Mouse (Mus musculus): ENCODE measurements around the gene Mavs. TPM values are rescaled to one million over a fixed set of nuclear protein-coding genes. Genes with fewer than 3 reads are reported as not detected.

Gene Mavs
- polyA plus RNA-seq, 1 experiment from 2014 or later: 6.7 TPM

DNA sequence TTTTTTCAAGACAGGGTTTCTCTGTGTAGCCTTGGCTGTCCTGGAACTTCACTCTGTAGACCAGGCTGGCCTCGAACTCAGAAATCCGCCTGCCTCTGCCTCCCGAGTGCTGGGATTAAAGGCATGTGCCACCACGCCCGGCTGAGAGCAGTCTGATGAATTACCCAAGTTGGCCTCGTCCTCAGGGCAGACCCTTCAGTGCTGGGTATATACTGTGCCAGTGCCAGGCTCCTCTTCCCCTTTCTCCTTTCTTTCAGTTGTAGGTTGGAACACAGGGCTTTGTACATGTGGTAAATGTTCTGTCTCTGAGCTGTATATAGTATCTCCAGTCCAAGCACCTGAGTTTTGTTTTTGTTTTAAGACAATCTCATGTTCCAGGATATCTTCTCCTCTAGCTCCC is 30.2 kb downstream of the Mavs start:
- no peaks in the 10 kb centered on the region for H3K27me3 ChIP-seq (ENCODE audit: control insufficient read depth, insufficient read depth, low read depth, low read length)
- H3K9ac ChIP-seq (ENCODE audit: low read depth, low read length): no peak overlapping the region
- 71% methylated on average over 6 of the region's 6 CpGs for WGBS

GRCm38 (mm10) chr2:131265056-131265455 is 31.2 kb downstream of the Mavs start:
- Histone ChIP-seq H3K4me2 (ENCODE audit: low read length) (no peak overlapping the region), H3K27ac (ENCODE audit: low read length) (no peak overlapping the region), H3K36me3 (ENCODE audit: control insufficient read depth, insufficient read depth, low read length) (no peaks in the 10 kb centered on the region), H3K27me3 (ENCODE audit: control insufficient read depth, insufficient read depth, low read depth, low read length) (no peaks in the 10 kb centered on the region), H3K4me3 (ENCODE audit: low read depth, low read length) (no peak overlapping the region), H3K9me3 (replicated peaks; ENCODE audit: control insufficient read depth, low read length, poor library complexity, severe bottlenecking) (no peaks in the 10 kb centered on the region), H3K4me1 (ENCODE audit: control insufficient read depth, insufficient read depth, low read length) (peaks cover 33% of the 10 kb centered on the region), H3K9ac (ENCODE audit: low read depth, low read length) (no peak overlapping the region)
- WGBS: 75% methylated on average over 2 of the region's 2 CpGs
- no peak for ATAC-seq

More for the DNA sequence above, 30.2 kb downstream of the Mavs start:
- no peaks in the 10 kb centered on the region for H3K9me3 ChIP-seq (replicated peaks; ENCODE audit: control insufficient read depth, low read length, poor library complexity, severe bottlenecking)
- H3K4me3 ChIP-seq (ENCODE audit: low read depth, low read length): peak overlapping the region; percentile 73
- peaks cover 33% of the 10 kb centered on the region for H3K4me1 ChIP-seq (ENCODE audit: control insufficient read depth, insufficient read depth, low read length)
- H3K27ac ChIP-seq (ENCODE audit: low read length): no peak overlapping the region
- no peaks in the 10 kb centered on the region for H3K36me3 ChIP-seq (ENCODE audit: control insufficient read depth, insufficient read depth, low read length)
- H3K4me2 ChIP-seq (ENCODE audit: low read length): peak overlapping the region; percentile 80
- no peak for ATAC-seq

- 94% methylated on average over 3 of the region's 3 CpGs for WGBS
- Histone ChIP-seq H3K4me2 (ENCODE audit: low read length) (no peak overlapping the region), H3K36me3 (ENCODE audit: control insufficient read depth, insufficient read depth, low read length) (peaks cover 24% of the 10 kb centered on the region), H3K27ac (ENCODE audit: low read length) (no peak overlapping the region), H3K27me3 (ENCODE audit: control insufficient read depth, insufficient read depth, low read depth, low read length) (no peaks in the 10 kb centered on the region), H3K9me3 (replicated peaks; ENCODE audit: control insufficient read depth, low read length, poor library complexity, severe bottlenecking) (no peaks in the 10 kb centered on the region), H3K4me1 (ENCODE audit: control insufficient read depth, insufficient read depth, low read length) (no peaks in the 10 kb centered on the region), H3K9ac (ENCODE audit: low read depth, low read length) (no peak overlapping the region), H3K4me3 (ENCODE audit: low read depth, low read length) (no peak overlapping the region)
- ATAC-seq: no peak
Observed at GRCm38 (mm10) chr2:131275493-131275892, 41.6 kb downstream of the Mavs start.

DNA sequence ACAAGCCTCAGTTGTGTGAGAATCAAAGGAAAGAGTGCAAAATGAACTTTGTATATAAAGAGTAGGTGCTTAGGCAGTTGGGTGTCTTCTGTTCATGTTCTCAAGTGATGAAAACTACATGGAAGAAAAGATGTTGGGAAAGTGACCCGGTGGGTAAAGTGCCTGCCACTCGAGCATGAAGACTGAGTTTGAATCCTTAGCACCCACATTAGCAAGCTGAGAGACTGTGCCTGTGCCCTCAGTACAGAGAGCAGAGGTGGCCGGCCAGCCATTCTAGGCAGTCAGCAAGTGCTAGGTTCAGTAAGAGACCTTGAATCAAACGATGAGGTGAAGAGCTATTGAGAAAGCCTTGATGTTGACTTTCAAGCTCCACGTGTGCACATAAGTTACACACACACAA is 42.9 kb downstream of the Mavs start:
- 93% methylated on average over 5 of the region's 5 CpGs for whole genome bisulfite sequencing
- no peaks in the 10 kb centered on the region for H3K4me1 ChIP-seq (ENCODE audit: control insufficient read depth, insufficient read depth, low read length)
- H3K27ac ChIP-seq (ENCODE audit: low read length): no peak overlapping the region
- H3K27me3 ChIP-seq (ENCODE audit: control insufficient read depth, insufficient read depth, low read depth, low read length): no peaks in the 10 kb centered on the region
- no peak for ATAC-seq
- H3K36me3 ChIP-seq (ENCODE audit: control insufficient read depth, insufficient read depth, low read length): peaks cover 24% of the 10 kb centered on the region
- H3K4me2 ChIP-seq (ENCODE audit: low read length): no peak overlapping the region
- H3K4me3 ChIP-seq (ENCODE audit: low read depth, low read length): no peak overlapping the region
- no peak overlapping the region for H3K9ac ChIP-seq (ENCODE audit: low read depth, low read length)
- no peaks in the 10 kb centered on the region for H3K9me3 ChIP-seq (replicated peaks; ENCODE audit: control insufficient read depth, low read length, poor library complexity, severe bottlenecking)

DNA sequence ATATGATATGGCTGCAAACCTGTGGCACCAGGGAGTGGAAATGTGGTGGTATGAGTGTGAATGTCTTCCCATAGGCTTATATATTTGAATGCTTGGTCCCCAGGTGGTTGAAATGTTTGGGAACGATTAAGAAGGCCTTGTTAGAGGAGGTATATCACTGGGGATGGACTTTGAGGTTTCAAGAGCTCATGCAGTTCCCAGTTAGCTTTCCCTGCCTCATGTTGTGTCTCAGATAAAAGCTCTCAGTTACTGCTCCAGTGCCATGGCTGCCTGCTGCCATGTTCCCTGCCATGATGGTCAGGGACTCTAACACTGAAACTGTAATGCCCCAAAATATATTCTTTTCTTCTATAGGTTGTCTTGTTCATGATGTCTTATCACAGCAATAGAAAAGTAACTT is 47.7 kb downstream of the Mavs start:
- no peak for ATAC-seq
- H3K4me3 ChIP-seq (ENCODE audit: low read depth, low read length): no peak overlapping the region
- H3K9ac ChIP-seq (ENCODE audit: low read depth, low read length): no peak overlapping the region
- no peaks in the 10 kb centered on the region for H3K27me3 ChIP-seq (ENCODE audit: control insufficient read depth, insufficient read depth, low read depth, low read length)
- H3K4me2 ChIP-seq (ENCODE audit: low read length): no peak overlapping the region
- 77% methylated on average over 1 of the region's 1 CpGs for WGBS
- no peak overlapping the region for H3K27ac ChIP-seq (ENCODE audit: low read length)
- H3K36me3 ChIP-seq (ENCODE audit: control insufficient read depth, insufficient read depth, low read length): peaks cover 9% of the 10 kb centered on the region
- H3K4me1 ChIP-seq (ENCODE audit: control insufficient read depth, insufficient read depth, low read length): no peaks in the 10 kb centered on the region
- no peaks in the 10 kb centered on the region for H3K9me3 ChIP-seq (replicated peaks; ENCODE audit: control insufficient read depth, low read length, poor library complexity, severe bottlenecking)

- WGBS: 100% methylated on average over 1 of the region's 1 CpGs
- H3K4me1 ChIP-seq (ENCODE audit: control insufficient read depth, insufficient read depth, low read length): no peaks in the 10 kb centered on the region
- no peak overlapping the region for H3K9ac ChIP-seq (ENCODE audit: low read depth, low read length)
- no peak overlapping the region for H3K4me2 ChIP-seq (ENCODE audit: low read length)
- no peak for ATAC-seq
- H3K9me3 ChIP-seq (replicated peaks; ENCODE audit: control insufficient read depth, low read length, poor library complexity, severe bottlenecking): no peaks in the 10 kb centered on the region
- H3K36me3 ChIP-seq (ENCODE audit: control insufficient read depth, insufficient read depth, low read length): peaks cover 12% of the 10 kb centered on the region
- no peak overlapping the region for H3K4me3 ChIP-seq (ENCODE audit: low read depth, low read length)
- H3K27ac ChIP-seq (ENCODE audit: low read length): no peak overlapping the region
- H3K27me3 ChIP-seq (ENCODE audit: control insufficient read depth, insufficient read depth, low read depth, low read length): no peaks in the 10 kb centered on the region
Observed at GRCm38 (mm10) chr2:131286276-131286675, 52.4 kb downstream of the Mavs start.

DNA sequence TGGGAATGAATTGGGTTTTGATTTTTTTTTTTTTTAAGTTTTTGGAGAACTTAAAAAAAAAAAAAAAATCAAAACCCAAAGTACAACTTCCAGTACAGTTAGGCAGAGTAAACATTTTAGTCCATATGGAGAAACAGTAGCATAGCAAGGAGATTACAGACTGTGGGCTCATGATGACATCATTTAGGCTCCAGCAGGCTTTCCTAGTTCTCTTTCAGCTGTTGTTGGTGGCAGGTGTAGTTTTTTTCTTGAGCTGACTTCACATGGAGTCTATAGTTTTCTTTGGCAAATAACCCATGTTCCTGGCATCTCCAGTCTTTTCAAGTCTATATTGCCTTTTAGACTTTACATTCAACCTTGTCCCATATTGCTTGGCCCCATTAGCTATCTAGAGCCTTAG is 56.8 kb downstream of the Mavs start:
- ATAC-seq: no peak
- H3K4me1 ChIP-seq (ENCODE audit: control insufficient read depth, insufficient read depth, low read length): no peaks in the 10 kb centered on the region
- peaks cover 20% of the 10 kb centered on the region for H3K36me3 ChIP-seq (ENCODE audit: control insufficient read depth, insufficient read depth, low read length)
- no peak overlapping the region for H3K4me3 ChIP-seq (ENCODE audit: low read depth, low read length)
- no peak overlapping the region for H3K27ac ChIP-seq (ENCODE audit: low read length)
- no peak overlapping the region for H3K4me2 ChIP-seq (ENCODE audit: low read length)
- no peak overlapping the region for H3K9ac ChIP-seq (ENCODE audit: low read depth, low read length)
- H3K9me3 ChIP-seq (replicated peaks; ENCODE audit: control insufficient read depth, low read length, poor library complexity, severe bottlenecking): no peaks in the 10 kb centered on the region
- no peaks in the 10 kb centered on the region for H3K27me3 ChIP-seq (ENCODE audit: control insufficient read depth, insufficient read depth, low read depth, low read length)

- Histone ChIP-seq H3K27ac (ENCODE audit: low read length) (no peak overlapping the region), H3K9me3 (replicated peaks; ENCODE audit: control insufficient read depth, low read length, poor library complexity, severe bottlenecking) (no peaks in the 10 kb centered on the region), H3K27me3 (ENCODE audit: control insufficient read depth, insufficient read depth, low read depth, low read length) (no peaks in the 10 kb centered on the region), H3K4me2 (ENCODE audit: low read length) (no peak overlapping the region), H3K9ac (ENCODE audit: low read depth, low read length) (no peak overlapping the region), H3K36me3 (ENCODE audit: control insufficient read depth, insufficient read depth, low read length) (peaks cover 20% of the 10 kb centered on the region; the same call in 1 of the 2 replicates), H3K4me3 (ENCODE audit: low read depth, low read length) (no peak overlapping the region), H3K4me1 (ENCODE audit: control insufficient read depth, insufficient read depth, low read length) (0 out of 2 replicates have a peak, but pooled peaks cover 4% of the 10 kb centered on the region)
- 91% methylated on average over 2 of the region's 2 CpGs for WGBS
- ATAC-seq: peak; percentile 15; the same call in 1 of the 2 replicates
Observed at GRCm38 (mm10) chr2:131296746-131297261, 62.9 kb downstream of the Mavs start.
